Mouse (Mus musculus): Measurements from ENCODE around the gene Glrx. TPM values are rescaled to one million over a fixed set of nuclear protein-coding genes. Genes with fewer than 3 reads are reported as not detected.

The Glrx gene
- polyA plus RNA-seq, 1 experiment from 2014 or later = 93.5 TPM

DNA sequence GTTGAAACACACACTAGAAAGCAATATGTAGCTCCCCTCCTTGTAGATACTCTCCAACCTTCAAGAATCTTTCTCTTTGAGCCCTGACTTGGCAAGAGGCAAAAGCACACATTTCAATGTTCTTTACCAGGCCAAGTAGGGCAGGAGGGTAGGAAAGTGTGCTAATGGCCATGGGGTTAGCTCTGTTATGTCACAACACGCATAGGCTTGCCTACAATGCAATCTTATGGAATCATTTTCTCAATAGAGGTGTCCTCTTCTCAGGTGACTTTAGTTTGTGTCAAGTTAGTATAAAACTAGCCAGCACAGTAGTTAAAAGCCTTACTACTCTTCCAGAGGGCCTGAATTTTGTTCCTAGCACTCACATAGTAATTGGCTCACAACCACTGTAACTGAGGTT, 9.0 kb upstream of the Glrx start:
- H3K27me3 ChIP-seq (replicated peaks; ENCODE audit: control insufficient read depth, insufficient read depth, low read length) = no peaks in the 10 kb centered on the region
- DNase-seq (ENCODE audit: low spot score) = no peak
- no peak for ATAC-seq (replicated peaks; ENCODE audit: low FRiP score, low TSS enrichment, low read depth)
- no peaks in the 10 kb centered on the region for H3K9me3 ChIP-seq (ENCODE audit: control insufficient read depth, low read length)
- no peaks in the 10 kb centered on the region for H3K4me1 ChIP-seq (replicated peaks; ENCODE audit: control insufficient read depth, insufficient read depth, low read length)
- no peak overlapping the region for H3K9ac ChIP-seq (ENCODE audit: low read length)
- H3K4me2 ChIP-seq (ENCODE audit: low read length) = no peak overlapping the region
- WGBS = 94% methylated on average over 1 of the region's 1 CpGs
- no peak overlapping the region for H3K4me3 ChIP-seq (ENCODE audit: low read depth, low read length)
- H3K27ac ChIP-seq (ENCODE audit: low read depth) = no peak overlapping the region
- H3K36me3 ChIP-seq (ENCODE audit: control insufficient read depth, insufficient read depth, low read length) = no peaks in the 10 kb centered on the region

DNA sequence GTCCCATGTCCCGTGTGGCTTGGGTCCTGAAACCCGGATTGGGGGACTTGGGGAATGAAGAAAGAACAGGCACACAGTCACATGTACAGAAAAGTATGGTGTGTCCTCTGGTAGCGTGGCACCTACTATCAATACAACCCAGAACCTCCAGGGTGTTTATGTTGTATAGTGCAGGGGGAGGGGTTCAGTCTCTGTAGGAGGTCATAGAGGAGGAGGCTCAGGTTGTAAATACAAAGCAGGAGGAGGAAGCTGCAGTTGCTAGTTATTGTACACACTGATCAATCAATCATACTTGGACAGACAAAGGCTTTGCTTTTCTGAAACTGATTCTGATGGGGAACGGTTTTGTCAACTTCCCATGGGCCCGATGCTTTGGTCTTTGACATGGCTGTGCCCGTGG, 8.0 kb upstream of the Glrx start:
- Histone ChIP-seq H3K4me2 (ENCODE audit: low read length) (no peak overlapping the region), H3K4me3 (ENCODE audit: low read depth, low read length) (no peak overlapping the region), H3K4me1 (replicated peaks; ENCODE audit: control insufficient read depth, insufficient read depth, low read length) (no peaks in the 10 kb centered on the region), H3K36me3 (ENCODE audit: control insufficient read depth, insufficient read depth, low read length) (no peaks in the 10 kb centered on the region), H3K9ac (ENCODE audit: low read length) (no peak overlapping the region), H3K27ac (ENCODE audit: low read depth) (no peak overlapping the region), H3K27me3 (replicated peaks; ENCODE audit: control insufficient read depth, insufficient read depth, low read length) (no peaks in the 10 kb centered on the region), H3K9me3 (ENCODE audit: control insufficient read depth, low read length) (no peaks in the 10 kb centered on the region)
- no peak for DNase-seq (ENCODE audit: low spot score)
- WGBS = 77% methylated on average over 6 of the region's 6 CpGs
- ATAC-seq (replicated peaks; ENCODE audit: low FRiP score, low TSS enrichment, low read depth) = no peak

DNA sequence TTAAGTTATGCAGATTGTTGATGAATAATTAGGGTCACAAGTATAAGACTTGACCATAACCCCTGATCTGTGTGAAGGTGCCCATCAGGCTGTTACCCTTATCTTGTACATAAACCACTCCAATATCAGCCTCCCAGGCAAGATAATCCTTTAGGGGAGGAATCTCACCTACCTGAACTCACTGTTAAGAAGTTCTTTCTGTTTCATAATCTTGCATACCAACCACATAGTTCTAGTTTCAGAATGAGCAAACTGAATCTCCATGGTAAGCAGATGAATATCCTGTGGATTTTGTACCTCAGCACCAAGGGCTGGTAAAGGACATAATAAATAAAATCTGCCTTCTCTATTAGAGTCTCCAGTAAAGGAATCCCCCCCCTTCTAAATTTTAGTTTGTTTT, 7.0 kb upstream of the Glrx start:
- no peaks in the 10 kb centered on the region for H3K36me3 ChIP-seq (ENCODE audit: control insufficient read depth, insufficient read depth, low read length)
- no peaks in the 10 kb centered on the region for H3K4me1 ChIP-seq (replicated peaks; ENCODE audit: control insufficient read depth, insufficient read depth, low read length)
- DNase-seq (ENCODE audit: low spot score) (no peak), ATAC-seq (replicated peaks; ENCODE audit: low FRiP score, low TSS enrichment, low read depth) (no peak)
- no peak overlapping the region for H3K4me3 ChIP-seq (ENCODE audit: low read depth, low read length)
- no peak overlapping the region for H3K9ac ChIP-seq (ENCODE audit: low read length)
- H3K27me3 ChIP-seq (replicated peaks; ENCODE audit: control insufficient read depth, insufficient read depth, low read length) = no peaks in the 10 kb centered on the region
- H3K9me3 ChIP-seq (ENCODE audit: control insufficient read depth, low read length) = no peaks in the 10 kb centered on the region
- H3K4me2 ChIP-seq (ENCODE audit: low read length) = no peak overlapping the region
- no peak overlapping the region for H3K27ac ChIP-seq (ENCODE audit: low read depth)

DNA sequence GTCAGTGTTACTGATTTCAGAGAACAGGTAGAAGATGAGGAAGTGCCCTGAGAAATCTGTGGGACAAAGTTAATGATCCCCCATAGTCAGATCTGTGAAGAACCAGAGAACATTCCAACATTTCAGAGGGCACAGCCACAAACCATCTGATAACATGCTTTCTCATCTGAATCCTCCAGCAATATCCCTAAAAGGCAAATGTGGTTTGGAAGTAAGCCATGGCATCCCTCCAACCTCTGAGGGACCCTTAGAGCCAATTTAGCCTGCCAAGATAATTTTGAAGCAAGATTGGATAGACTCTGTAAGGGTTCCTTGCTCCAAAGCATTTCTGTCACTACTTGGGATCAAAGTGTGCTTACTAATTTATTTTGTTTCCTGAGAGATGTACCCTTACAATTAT, 6.2 kb upstream of the Glrx start:
- H3K9ac ChIP-seq (ENCODE audit: low read length) = no peak overlapping the region
- ATAC-seq (replicated peaks; ENCODE audit: low FRiP score, low TSS enrichment, low read depth) = no peak
- H3K4me2 ChIP-seq (ENCODE audit: low read length) = no peak overlapping the region
- H3K27me3 ChIP-seq (replicated peaks; ENCODE audit: control insufficient read depth, insufficient read depth, low read length) = no peaks in the 10 kb centered on the region
- no peaks in the 10 kb centered on the region for H3K4me1 ChIP-seq (replicated peaks; ENCODE audit: control insufficient read depth, insufficient read depth, low read length)
- no peaks in the 10 kb centered on the region for H3K9me3 ChIP-seq (ENCODE audit: control insufficient read depth, low read length)
- DNase-seq (ENCODE audit: low spot score) = no peak
- H3K36me3 ChIP-seq (ENCODE audit: control insufficient read depth, insufficient read depth, low read length) = no peaks in the 10 kb centered on the region
- H3K27ac ChIP-seq (ENCODE audit: low read depth) = no peak overlapping the region
- H3K4me3 ChIP-seq (ENCODE audit: low read depth, low read length) = no peak overlapping the region

DNA sequence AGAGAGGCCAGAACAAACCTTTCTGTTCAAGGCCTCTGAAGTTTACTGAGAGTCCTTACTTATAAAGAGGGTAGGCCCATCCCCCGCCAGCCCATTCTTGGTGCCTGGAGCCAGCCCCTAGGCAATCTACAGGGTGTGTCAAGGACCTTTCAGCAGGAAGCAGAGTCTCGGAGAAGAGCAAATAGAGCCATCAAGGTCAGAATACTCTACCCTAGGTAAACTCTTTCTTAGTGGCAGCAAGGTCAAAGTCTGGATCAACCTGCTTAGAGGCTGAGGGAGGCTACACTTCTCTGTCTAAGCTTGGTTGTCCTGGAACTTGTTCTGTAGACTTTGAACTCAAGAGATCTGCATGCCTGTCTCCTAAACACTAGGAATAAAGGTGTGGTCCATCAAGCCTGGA, 4.2 kb upstream of the Glrx start:
- Histone ChIP-seq H3K36me3 (ENCODE audit: control insufficient read depth, insufficient read depth, low read length) (no peaks in the 10 kb centered on the region), H3K4me2 (ENCODE audit: low read length) (no peak overlapping the region), H3K27me3 (replicated peaks; ENCODE audit: control insufficient read depth, insufficient read depth, low read length) (no peaks in the 10 kb centered on the region), H3K9ac (ENCODE audit: low read length) (no peak overlapping the region), H3K27ac (ENCODE audit: low read depth) (no peak overlapping the region; the same call in 1 of the 2 replicates), H3K9me3 (ENCODE audit: control insufficient read depth, low read length) (no peaks in the 10 kb centered on the region), H3K4me3 (ENCODE audit: low read depth, low read length) (no peak overlapping the region), H3K4me1 (replicated peaks; ENCODE audit: control insufficient read depth, insufficient read depth, low read length) (peaks cover 6% of the 10 kb centered on the region)
- DNase-seq (ENCODE audit: low spot score) (no peak), ATAC-seq (replicated peaks; ENCODE audit: low FRiP score, low TSS enrichment, low read depth) (peak; percentile 68)
- WGBS = 44% methylated on average over 2 of the region's 2 CpGs

DNA sequence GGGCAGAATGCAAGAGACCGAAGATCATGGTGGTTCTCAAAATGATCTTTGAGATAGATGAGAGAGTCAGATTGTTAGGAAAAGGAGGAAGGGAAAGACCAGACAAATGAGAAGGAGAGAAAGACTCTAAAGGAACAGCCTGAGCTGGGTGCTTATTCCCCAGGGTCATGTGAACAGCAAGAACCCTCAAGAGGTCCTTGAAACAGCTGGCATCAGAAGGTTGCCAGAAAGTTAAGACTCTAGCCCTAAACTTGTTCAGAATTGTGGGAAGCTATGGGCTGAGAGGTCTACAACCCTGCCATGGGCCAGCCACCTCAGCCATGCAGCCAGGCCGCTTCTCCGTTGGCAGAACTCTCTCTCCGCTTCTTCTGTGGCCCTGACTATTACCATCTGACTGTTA, 1.2 kb upstream of the Glrx start:
- Histone ChIP-seq H3K27me3 (replicated peaks; ENCODE audit: control insufficient read depth, insufficient read depth, low read length) (no peaks in the 10 kb centered on the region), H3K4me2 (ENCODE audit: low read length) (no peak overlapping the region), H3K4me3 (ENCODE audit: low read depth, low read length) (no peak overlapping the region), H3K4me1 (replicated peaks; ENCODE audit: control insufficient read depth, insufficient read depth, low read length) (peaks cover 19% of the 10 kb centered on the region), H3K9me3 (ENCODE audit: control insufficient read depth, low read length) (no peaks in the 10 kb centered on the region), H3K27ac (ENCODE audit: low read depth) (peak overlapping the region; percentile 80; the same call in 1 of the 2 replicates), H3K9ac (ENCODE audit: low read length) (no peak overlapping the region), H3K36me3 (ENCODE audit: control insufficient read depth, insufficient read depth, low read length) (no peaks in the 10 kb centered on the region)
- 90% methylated on average over 4 of the region's 4 CpGs for WGBS
- DNase-seq (ENCODE audit: low spot score) (no peak), ATAC-seq (replicated peaks; ENCODE audit: low FRiP score, low TSS enrichment, low read depth) (no peak)

DNA sequence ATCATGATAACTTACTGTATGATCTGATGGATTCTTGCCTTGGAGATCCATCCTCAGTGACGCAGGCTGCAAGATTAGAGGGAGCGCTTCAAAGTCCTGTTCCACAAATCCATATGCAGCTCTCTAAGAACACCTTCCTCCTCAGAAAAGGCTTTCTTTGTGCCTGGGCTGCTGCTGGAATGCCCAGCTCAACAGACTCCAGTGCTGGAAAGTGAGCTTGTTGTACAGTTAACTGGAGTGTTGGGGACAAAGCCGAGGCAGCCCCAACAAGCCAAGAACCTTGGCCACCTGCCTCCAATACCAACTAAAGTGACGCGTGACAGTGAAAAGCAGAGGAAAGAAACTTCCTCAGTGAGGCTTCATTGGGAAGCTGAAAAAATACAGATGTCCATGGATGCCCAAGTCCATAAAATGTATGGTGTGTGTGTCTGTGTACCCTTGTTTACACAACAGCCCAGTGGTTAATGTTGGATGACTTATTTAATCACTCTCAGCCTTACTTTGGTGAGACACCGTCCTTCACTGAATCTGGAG, 1.2 kb downstream of the Glrx start:
- H3K27me3 ChIP-seq (replicated peaks; ENCODE audit: control insufficient read depth, insufficient read depth, low read length) = no peaks in the 10 kb centered on the region
- peak overlapping the region; percentile 52 for H3K9ac ChIP-seq (ENCODE audit: low read length)
- ATAC-seq (replicated peaks; ENCODE audit: low FRiP score, low TSS enrichment, low read depth) = no peak
- no peaks in the 10 kb centered on the region for H3K36me3 ChIP-seq (ENCODE audit: control insufficient read depth, insufficient read depth, low read length)
- peaks cover 19% of the 10 kb centered on the region for H3K4me1 ChIP-seq (replicated peaks; ENCODE audit: control insufficient read depth, insufficient read depth, low read length)
- peak overlapping the region; percentile 57 for H3K4me2 ChIP-seq (ENCODE audit: low read length)
- WGBS = 31% methylated on average over 6 of the region's 6 CpGs
- H3K27ac ChIP-seq (ENCODE audit: low read depth) = 0 out of 2 replicates have a peak overlapping the region, but pooled peaks have one; percentile 80
- no peaks in the 10 kb centered on the region for H3K9me3 ChIP-seq (ENCODE audit: control insufficient read depth, low read length)
- H3K4me3 ChIP-seq (ENCODE audit: low read depth, low read length) = peak overlapping the region; percentile 68
- DNase-seq (ENCODE audit: low spot score) = no peak

DNA sequence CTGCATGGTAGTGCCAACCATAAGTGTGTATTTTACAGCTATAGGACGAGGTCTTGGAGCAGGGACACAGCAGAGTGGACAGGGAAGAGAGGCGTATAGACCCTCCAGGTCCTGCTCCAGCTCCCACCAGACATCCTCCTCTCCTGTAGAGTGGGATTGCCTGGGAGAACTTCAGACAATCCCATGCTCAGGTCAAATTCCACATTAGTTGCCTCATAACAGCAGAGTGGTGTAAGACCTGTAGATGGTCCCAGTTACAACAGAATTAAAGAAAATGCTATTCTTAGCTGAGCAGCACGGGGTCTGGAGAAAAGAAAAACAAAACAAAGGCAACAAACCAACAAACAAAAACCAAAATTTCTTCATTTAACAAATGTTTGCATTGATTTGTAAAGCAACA, 2.3 kb downstream of the Glrx start:
- H3K36me3 ChIP-seq (ENCODE audit: control insufficient read depth, insufficient read depth, low read length) = no peaks in the 10 kb centered on the region
- no peak overlapping the region for H3K9ac ChIP-seq (ENCODE audit: low read length)
- no peak overlapping the region for H3K27ac ChIP-seq (ENCODE audit: low read depth)
- H3K4me1 ChIP-seq (replicated peaks; ENCODE audit: control insufficient read depth, insufficient read depth, low read length) = peaks cover 19% of the 10 kb centered on the region
- no peak for DNase-seq (ENCODE audit: low spot score)
- H3K4me2 ChIP-seq (ENCODE audit: low read length) = peak overlapping the region; percentile 57
- H3K4me3 ChIP-seq (ENCODE audit: low read depth, low read length) = no peak overlapping the region
- H3K9me3 ChIP-seq (ENCODE audit: control insufficient read depth, low read length) = no peaks in the 10 kb centered on the region
- WGBS = 63% methylated on average over 3 of the region's 3 CpGs
- ATAC-seq (replicated peaks; ENCODE audit: low FRiP score, low TSS enrichment, low read depth) = no peak
- no peaks in the 10 kb centered on the region for H3K27me3 ChIP-seq (replicated peaks; ENCODE audit: control insufficient read depth, insufficient read depth, low read length)

DNA sequence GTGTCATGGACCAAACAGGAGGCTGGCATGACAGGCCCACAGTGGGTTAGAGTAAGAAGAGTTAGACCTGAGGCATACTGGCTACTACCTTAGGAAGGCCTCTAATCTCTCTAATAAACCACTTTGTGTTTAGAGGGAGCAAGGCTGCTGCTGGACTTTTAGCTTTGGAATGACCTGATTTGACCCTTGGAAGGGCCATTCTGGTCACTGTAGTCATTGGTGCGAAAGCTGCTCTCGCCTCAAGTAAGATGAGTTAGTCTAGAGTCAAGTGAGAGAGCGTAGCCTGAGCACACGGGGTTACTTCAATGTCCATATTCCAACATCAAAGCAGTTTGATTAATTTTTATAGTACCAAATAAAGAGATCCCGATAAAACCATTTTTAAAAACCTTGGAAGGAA, 3.7 kb downstream of the Glrx start:
- Histone ChIP-seq H3K9me3 (ENCODE audit: control insufficient read depth, low read length) (no peaks in the 10 kb centered on the region), H3K4me3 (ENCODE audit: low read depth, low read length) (no peak overlapping the region), H3K4me2 (ENCODE audit: low read length) (no peak overlapping the region), H3K36me3 (ENCODE audit: control insufficient read depth, insufficient read depth, low read length) (no peaks in the 10 kb centered on the region; the same call in 1 of the 2 replicates), H3K27me3 (replicated peaks; ENCODE audit: control insufficient read depth, insufficient read depth, low read length) (no peaks in the 10 kb centered on the region), H3K27ac (ENCODE audit: low read depth) (no peak overlapping the region), H3K4me1 (replicated peaks; ENCODE audit: control insufficient read depth, insufficient read depth, low read length) (peaks cover 19% of the 10 kb centered on the region), H3K9ac (ENCODE audit: low read length) (no peak overlapping the region)
- DNase-seq (ENCODE audit: low spot score) (no peak), ATAC-seq (replicated peaks; ENCODE audit: low FRiP score, low TSS enrichment, low read depth) (no peak)
- 90% methylated on average over 5 of the region's 5 CpGs for WGBS

Data from intestine, embryonic 14.5 days (tissue).